Mouse (Mus musculus) kidney, embryonic 16.5 days (tissue): ENCODE data around the gene Sigirr. TPM values are rescaled to one million over a fixed set of nuclear protein-coding genes. Genes with fewer than 3 reads are reported as not detected.

Experiments used
- ATAC-seq: fragments of 200-750 bp; cut with Nextera tagmentation; 2 replicates; pipeline ENCODE4 v1.8.0; 2017; ENCODE audit warnings: moderate TSS enrichment; ENCODE audit not compliant: low FRiP score, low TSS enrichment
- H3K27ac ChIP-seq: fragments of 300-500 bp; sonication (generic); 2 replicates; pipeline ENCODE4 v1.5.1; 2014; ENCODE audit warnings: low read length
- H3K27me3 ChIP-seq: fragments of 300-500 bp; sonication (generic); 2 replicates; pipeline ENCODE4 v1.6.1; 2014; ENCODE audit warnings: low read length, control low read depth, mixed read lengths; ENCODE audit not compliant: insufficient read depth
- H3K36me3 ChIP-seq: fragments of 300-500 bp; sonication (generic); 2 replicates; pipeline ENCODE4 v1.6.1; 2014; ENCODE audit warnings: low read length, control low read depth, mixed read lengths; ENCODE audit not compliant: insufficient read depth
- H3K4me1 ChIP-seq: fragments of 300-500 bp; sonication (generic); 2 replicates; pipeline ENCODE4 v1.6.1; 2014; ENCODE audit warnings: low read length, control low read depth, mixed read lengths; ENCODE audit not compliant: insufficient read depth
- H3K4me2 ChIP-seq: fragments of 300-500 bp; sonication (generic); replicated peaks from 2 replicates; pipeline ENCODE4 v1.6.1; 2014; ENCODE audit warnings: low read depth, low read length
- H3K4me3 ChIP-seq: fragments of 300-500 bp; sonication (generic); 2 replicates; pipeline ENCODE4 v1.5.1; 2014; ENCODE audit warnings: mild to moderate bottlenecking, low read length
- H3K9ac ChIP-seq: fragments of 300-500 bp; sonication (generic); replicated peaks from 2 replicates; pipeline ENCODE4 v1.6.1; 2014; ENCODE audit warnings: low read length
- H3K9me3 ChIP-seq: fragments of 300-500 bp; sonication (generic); 2 replicates; pipeline ENCODE4 v1.6.1; 2016; ENCODE audit warnings: low read length, control low read depth
- WGBS: fragments of 180-500 bp; shearing (Covaris S2); extraction: QIAGEN DNeasy Blood & Tissue Kit; methylation state at CpG from one replicate; pipeline ENCODE4 v1.1.7; 2014; 5-methylcytosine and 5-hydroxymethylcytosine counted together
- polyA plus RNA-seq: library from polyadenylated mRNA; unstranded; fragments of >200 nt; fragmentation: Nextera tagmentation; extraction: Ambion mirVana; gene quantifications from 2 replicates; pipeline ENCODE4 v1.2.1, GENCODE M21; 2015

The Sigirr gene
- polyA plus RNA-seq, 1 experiment from 2014 or later = 45.2 TPM

DNA sequence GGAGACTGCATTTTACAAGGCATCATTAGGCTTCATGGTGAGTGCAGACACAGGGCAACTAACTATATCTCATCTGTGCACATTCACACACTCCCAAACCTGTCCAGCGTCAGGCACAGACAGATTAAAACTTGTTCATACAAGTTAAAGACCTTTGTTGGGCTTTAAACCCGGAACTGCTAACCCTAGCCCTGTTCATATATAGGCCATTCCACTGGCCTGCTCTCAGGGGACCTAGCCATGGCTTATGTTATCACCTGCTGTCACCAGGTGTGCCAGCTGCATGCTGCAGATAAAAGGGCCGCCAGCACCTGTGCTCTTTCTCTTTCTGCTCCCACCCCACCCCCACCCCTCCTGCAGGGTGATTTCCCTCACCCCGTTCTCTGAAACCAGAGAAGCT lies 57.8 kb downstream of the Sigirr start:
- 39% methylated on average over 4 of the region's 4 CpGs for WGBS

GRCm38 (mm10) chr7:141041661-141042060 lies 58.7 kb downstream of the Sigirr start:
- Histone ChIP-seq H3K36me3 (no peaks in the 10 kb centered on the region), H3K27me3 (no peaks in the 10 kb centered on the region), H3K4me3 (no peak overlapping the region), H3K4me2 (no peak overlapping the region), H3K9ac (no peak overlapping the region), H3K9me3 (no peaks in the 10 kb centered on the region), H3K4me1 (peaks cover 5% of the 10 kb centered on the region; the same call in 1 of the 2 replicates), H3K27ac (peak overlapping the region; percentile 89)
- peak; percentile 83 for ATAC-seq
- 29% methylated on average over 5 of the region's 5 CpGs for WGBS

More for the DNA sequence above, 57.8 kb downstream of the Sigirr start:
- no peaks in the 10 kb centered on the region for H3K9me3 ChIP-seq
- H3K4me2 ChIP-seq = no peak overlapping the region
- H3K9ac ChIP-seq = no peak overlapping the region
- no peak for ATAC-seq
- H3K27me3 ChIP-seq = no peaks in the 10 kb centered on the region
- no peaks in the 10 kb centered on the region for H3K36me3 ChIP-seq
- no peak overlapping the region for H3K27ac ChIP-seq
- no peak overlapping the region for H3K4me3 ChIP-seq
- H3K4me1 ChIP-seq = peaks cover 14% of the 10 kb centered on the region; the same call in 1 of the 2 replicates

Other genes starting within 250 kb of the Sigirr start
- not detected in 2 replicates for gene Gm45785, start 244.2 kb downstream of the Sigirr start, polyA plus RNA-seq
- gene Ric8a, start 243.6 kb downstream of the Sigirr start, polyA plus RNA-seq = 69.7 and 73.6 TPM in 2 replicates
- gene Bet1l, start 243.0 kb downstream of the Sigirr start, polyA plus RNA-seq = 41.7 and 42.1 TPM in 2 replicates
- 242 and 246 TPM in 2 replicates for gene Psmd13, start 218.6 kb downstream of the Sigirr start, polyA plus RNA-seq
- gene Sirt3, start 218.3 kb downstream of the Sigirr start, polyA plus RNA-seq = 41.5 and 42.6 TPM in 2 replicates
- gene Cox8b, start 200.1 kb downstream of the Sigirr start, polyA plus RNA-seq = 1.4 and 2.6 TPM in 2 replicates
- 1.9 and 2.2 TPM in 2 replicates for gene Nlrp6, start 179.7 kb downstream of the Sigirr start, polyA plus RNA-seq
- gene Pgghg, start 159.2 kb downstream of the Sigirr start, polyA plus RNA-seq = 25.3 and 26.6 TPM in 2 replicates
- 4.2 and 5.8 TPM in 2 replicates for gene Ifitm5, start 150.3 kb downstream of the Sigirr start, polyA plus RNA-seq
- gene Gm45717, start 144.6 kb downstream of the Sigirr start, polyA plus RNA-seq = 0.76 TPM in 1 of 2 replicates, not detected in the other
- 991 and 995 TPM in 2 replicates for gene Ifitm2, start 144.6 kb downstream of the Sigirr start, polyA plus RNA-seq
- 64.6 and 72.4 TPM in 2 replicates for gene Ifitm1, start 133.4 kb downstream of the Sigirr start, polyA plus RNA-seq
- 210 and 234 TPM in 2 replicates for gene Ifitm3, start 89.8 kb downstream of the Sigirr start, polyA plus RNA-seq
- gene Ifitm6, start 82.6 kb downstream of the Sigirr start, polyA plus RNA-seq = 0.94 and 1.5 TPM in 2 replicates
- gene Gm17387, start 71.4 kb downstream of the Sigirr start, polyA plus RNA-seq = not detected in 2 replicates
- 13.2 and 13.9 TPM in 2 replicates for gene B4galnt4, start 39.5 kb downstream of the Sigirr start, polyA plus RNA-seq
- gene Pkp3, start 22.4 kb downstream of the Sigirr start, polyA plus RNA-seq = 9.2 and 10.5 TPM in 2 replicates
- 8.0 and 8.6 TPM in 2 replicates for gene Ano9, start 17.2 kb upstream of the Sigirr start, polyA plus RNA-seq
- 85.5 and 86.7 TPM in 2 replicates for gene Ptdss2, start 21.8 kb upstream of the Sigirr start, polyA plus RNA-seq
- 141 and 155 TPM in 2 replicates for gene Rnh1, start 72.3 kb upstream of the Sigirr start, polyA plus RNA-seq
- gene Hras, start 93.4 kb upstream of the Sigirr start, polyA plus RNA-seq = 40.3 and 78.3 TPM in 2 replicates
- gene Lrrc56, start 93.6 kb upstream of the Sigirr start, polyA plus RNA-seq = 13.5 and 15.1 TPM in 2 replicates
- 3.9 and 4.4 TPM in 2 replicates for gene Lmntd2, start 113.5 kb upstream of the Sigirr start, polyA plus RNA-seq
- 76.3 and 78.3 TPM in 2 replicates for gene Rassf7, start 115.3 kb upstream of the Sigirr start, polyA plus RNA-seq
- gene Phrf1, start 128.2 kb upstream of the Sigirr start, polyA plus RNA-seq = 81.2 and 93.0 TPM in 2 replicates
- gene Irf7, start 165.9 kb upstream of the Sigirr start, polyA plus RNA-seq = 3.2 and 6.0 TPM in 2 replicates
- 15.4 and 16.3 TPM in 2 replicates for gene Cdhr5, start 176.2 kb upstream of the Sigirr start, polyA plus RNA-seq
- 45.2 and 47.1 TPM in 2 replicates for gene Sct, start 178.6 kb upstream of the Sigirr start, polyA plus RNA-seq
- 1.3 and 1.5 TPM in 2 replicates for gene Drd4, start 191.4 kb upstream of the Sigirr start, polyA plus RNA-seq
- gene Deaf1, start 227.1 kb upstream of the Sigirr start, polyA plus RNA-seq = 77.4 and 87.5 TPM in 2 replicates
- 49.3 and 59.8 TPM in 2 replicates for gene Tmem80, start 227.2 kb upstream of the Sigirr start, polyA plus RNA-seq
- gene Eps8l2, start 238.3 kb upstream of the Sigirr start, polyA plus RNA-seq = 59.4 and 62.9 TPM in 2 replicates